Mouse (Mus musculus): ENCODE data around the gene Angel2. TPM values are rescaled to one million over a fixed set of nuclear protein-coding genes. Genes with fewer than 3 reads are reported as not detected.

Gene Angel2
- total RNA-seq, 2 experiments from 2014 or later = 37.0 to 39.8 TPM

DNA sequence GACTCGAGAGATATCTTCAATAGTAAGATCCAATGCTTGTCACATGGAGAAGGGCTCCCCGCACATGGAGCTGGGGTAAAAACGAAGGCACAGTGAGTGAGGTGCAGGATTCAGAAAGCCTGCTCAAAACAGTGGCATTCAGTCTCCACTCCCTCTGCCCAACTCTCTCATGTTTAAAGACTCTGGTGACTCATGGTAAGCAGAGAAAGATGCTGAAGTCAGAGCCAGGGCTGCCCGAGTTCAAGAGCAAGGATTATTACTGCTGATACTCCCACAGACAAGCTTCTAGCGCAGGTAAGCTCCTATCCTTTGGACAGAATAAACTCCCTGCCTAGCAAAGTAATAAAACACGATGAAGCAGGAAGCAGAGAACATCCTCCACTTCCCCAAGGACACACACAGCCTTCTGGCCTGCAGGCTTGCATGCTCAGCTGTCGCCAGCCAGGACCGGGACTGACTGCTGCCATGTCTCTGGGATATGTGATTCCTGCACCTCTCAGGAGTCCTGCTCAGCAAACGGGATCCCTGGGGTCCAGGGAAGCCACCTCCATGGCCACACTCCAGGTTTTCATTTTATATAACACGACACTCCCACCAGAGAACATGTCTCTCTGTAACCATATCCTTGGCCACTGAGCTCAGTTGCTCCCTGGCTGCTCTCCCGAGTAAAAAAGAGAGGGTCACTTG is 52.1 kb downstream of the Angel2 start:
- ATAC-seq (replicated peaks; ENCODE audit: low FRiP score, low TSS enrichment, poor library complexity, severe bottlenecking) = no peak

DNA sequence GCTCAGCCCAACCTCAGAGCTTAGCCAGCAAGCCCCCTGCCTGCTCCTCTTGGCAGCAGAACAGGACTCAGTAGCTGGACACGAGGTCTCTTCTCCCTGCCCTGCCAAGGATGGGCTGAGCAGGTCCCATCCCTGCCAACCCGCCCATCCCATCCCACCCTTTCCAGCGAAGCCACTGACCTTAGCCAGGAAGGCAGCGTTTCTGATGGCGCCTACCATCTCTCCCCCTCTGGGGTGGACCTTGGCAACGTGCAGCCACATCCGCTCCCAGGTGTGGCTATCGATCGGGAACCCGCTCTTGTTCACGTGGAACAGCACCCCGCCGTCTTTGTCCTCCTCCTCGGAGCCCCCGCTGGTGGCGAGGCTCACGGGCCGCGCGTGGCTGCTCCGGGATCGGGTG is 53.1 kb downstream of the Angel2 start:
- no peak for ATAC-seq (replicated peaks; ENCODE audit: low FRiP score, low TSS enrichment, poor library complexity, severe bottlenecking)

DNA sequence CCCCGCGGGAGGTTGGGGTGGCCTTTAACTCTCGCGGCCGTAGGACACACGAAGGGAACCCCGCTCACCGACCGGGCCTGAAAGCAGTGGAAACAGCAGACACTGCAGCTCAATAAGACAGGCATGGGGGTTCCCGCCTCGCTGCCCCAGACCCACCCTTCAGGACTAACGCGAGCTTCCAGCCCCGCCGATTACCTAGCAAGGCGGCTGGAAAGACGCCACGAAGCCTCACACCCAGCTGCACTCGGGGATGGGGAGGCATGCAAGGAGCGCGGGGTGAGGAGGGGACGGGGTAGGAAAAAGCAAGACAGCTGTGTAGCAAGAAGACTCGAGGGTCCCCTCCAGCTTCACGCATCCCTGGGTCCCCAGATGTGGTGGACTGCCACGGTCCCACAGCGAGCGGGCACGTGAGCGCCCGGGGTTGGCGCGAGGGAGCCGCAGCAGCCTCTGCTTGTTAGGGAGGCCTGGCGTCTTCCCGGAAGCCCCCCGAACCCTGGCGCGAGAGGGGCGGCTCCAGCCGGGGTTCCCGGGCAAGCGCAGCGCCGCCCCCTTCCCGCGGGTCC is 53.7 kb downstream of the Angel2 start:
- peak; percentile 20; the same call in 1 of the 2 replicates for ATAC-seq (replicated peaks; ENCODE audit: low FRiP score, low TSS enrichment, poor library complexity, severe bottlenecking)

DNA sequence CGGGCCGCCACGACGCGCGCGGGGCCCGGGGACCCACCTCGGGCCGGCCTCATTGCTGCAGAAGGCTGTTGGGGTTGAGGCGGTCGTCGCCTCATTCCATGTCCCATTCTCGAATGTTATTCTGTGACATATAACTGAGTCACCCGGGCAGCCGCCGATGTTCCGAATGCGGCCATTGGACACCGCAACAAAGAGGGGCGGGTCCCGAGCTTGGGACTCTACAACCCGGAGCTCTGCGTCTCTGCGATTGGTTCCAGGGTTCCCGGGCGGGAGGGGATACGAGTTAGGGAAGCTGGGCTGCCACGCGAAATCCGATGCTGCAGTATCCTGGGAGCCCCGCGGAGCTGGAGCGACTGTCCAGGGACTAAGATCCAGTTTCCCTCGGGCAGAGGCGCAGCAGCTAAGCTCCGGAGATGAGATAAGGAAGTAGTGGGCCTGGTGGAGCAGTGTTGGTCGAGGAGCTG is 54.2 kb downstream of the Angel2 start, which contains the start of gene Vash2:
Gene Vash2, minus strand, starts transcription at position 197 of the 464 bp plus-strand sequence.
- ATAC-seq (replicated peaks; ENCODE audit: low FRiP score, low TSS enrichment, poor library complexity, severe bottlenecking) = peak; percentile 74

DNA sequence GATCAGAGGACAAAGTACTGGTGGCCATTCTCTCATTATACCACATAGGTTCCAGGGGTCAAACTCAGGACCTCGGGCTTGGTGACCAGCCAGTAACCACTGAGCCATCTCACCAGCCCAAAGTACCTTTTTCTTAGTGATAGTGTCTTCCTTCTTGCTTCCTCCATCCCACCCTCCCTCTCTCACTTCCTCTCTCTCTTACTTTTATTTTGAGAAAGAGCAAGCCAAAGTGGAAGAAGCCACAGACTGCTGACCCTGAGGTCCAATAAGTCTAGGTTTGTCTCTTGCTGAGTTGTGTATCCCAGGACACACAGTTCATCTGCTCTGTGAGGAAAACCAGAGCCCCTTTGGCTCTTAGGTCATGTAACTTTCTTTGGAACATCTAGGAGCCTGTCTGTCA is 55.6 kb downstream of the Angel2 start:
- no peak for ATAC-seq (replicated peaks; ENCODE audit: low FRiP score, low TSS enrichment, poor library complexity, severe bottlenecking)

DNA sequence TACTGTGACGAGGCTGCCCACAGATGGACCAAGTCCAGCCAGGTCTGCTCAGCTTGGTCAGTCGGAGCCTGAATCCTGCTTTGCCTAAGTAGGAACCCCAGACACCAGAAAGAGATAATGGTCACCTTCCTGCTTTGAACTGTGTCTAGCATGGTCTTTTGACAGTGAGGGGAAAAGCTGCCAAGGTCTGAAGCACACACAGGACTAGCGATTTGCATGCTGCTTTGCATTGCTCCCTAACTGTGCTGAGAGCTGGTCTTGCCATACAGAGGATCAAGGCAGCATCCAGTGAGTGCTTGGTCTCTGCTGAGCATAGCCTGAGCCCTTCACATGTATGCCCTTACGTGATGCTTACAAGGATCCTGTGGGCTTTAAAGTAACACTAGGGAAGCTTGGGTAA is 56.5 kb downstream of the Angel2 start:
- no peak for ATAC-seq (replicated peaks; ENCODE audit: low FRiP score, low TSS enrichment, poor library complexity, severe bottlenecking)

DNA sequence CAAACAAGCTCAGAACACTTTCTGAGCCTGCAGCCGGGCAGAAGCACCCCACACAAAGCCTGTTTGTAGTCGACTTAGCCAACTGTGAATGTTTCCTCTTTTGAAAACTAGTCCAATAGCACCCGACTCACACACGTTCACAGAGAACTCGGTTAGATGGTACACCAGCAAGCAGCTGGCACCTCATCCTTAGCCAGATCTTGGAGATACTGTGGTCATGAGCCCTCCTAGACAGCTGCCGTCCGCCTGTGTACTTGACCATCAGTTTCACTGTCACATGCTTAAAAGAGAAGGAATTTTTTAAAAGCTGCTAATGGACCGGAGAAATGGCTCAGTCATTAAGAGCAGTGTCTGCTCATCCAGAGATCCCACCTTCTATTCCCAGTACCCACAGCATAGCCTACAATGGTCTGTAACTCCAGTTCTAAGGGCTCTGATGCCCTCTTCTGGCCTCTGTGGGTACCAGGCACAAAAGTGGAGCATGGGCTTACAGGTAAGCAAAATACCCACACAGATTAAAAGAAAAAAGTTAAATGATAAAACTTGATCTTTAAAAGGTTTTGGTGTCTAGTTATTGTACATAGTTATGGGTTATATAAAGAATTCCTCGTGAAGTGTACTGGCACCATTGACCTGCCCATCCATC is 64.6 kb downstream of the Angel2 start:
- 0 out of 2 replicates have a peak, but pooled peaks have one; percentile 55 for ATAC-seq (replicated peaks; ENCODE audit: low FRiP score, low TSS enrichment, poor library complexity, severe bottlenecking)

DNA sequence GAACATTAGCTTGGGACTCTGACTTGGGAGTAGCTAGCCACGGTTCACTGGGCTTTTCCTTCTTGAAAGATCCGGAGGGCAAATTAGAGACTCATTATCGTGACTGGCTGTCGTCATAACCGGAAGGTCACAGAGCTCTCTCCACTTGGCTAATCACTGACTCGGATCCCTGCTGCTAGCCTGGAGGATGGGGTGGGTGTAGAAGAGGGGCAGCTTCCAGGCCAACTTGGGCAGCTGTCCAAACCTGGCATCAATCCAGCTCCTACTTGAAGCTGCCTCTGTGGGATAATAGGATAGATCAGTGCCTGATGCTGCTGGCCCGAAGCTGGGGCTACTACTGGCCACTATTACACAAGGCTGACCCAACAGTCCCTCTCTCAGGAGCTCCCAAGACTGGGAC is 70.6 kb downstream of the Angel2 start:
- no peak for ATAC-seq (replicated peaks; ENCODE audit: low FRiP score, low TSS enrichment, poor library complexity, severe bottlenecking)

DNA sequence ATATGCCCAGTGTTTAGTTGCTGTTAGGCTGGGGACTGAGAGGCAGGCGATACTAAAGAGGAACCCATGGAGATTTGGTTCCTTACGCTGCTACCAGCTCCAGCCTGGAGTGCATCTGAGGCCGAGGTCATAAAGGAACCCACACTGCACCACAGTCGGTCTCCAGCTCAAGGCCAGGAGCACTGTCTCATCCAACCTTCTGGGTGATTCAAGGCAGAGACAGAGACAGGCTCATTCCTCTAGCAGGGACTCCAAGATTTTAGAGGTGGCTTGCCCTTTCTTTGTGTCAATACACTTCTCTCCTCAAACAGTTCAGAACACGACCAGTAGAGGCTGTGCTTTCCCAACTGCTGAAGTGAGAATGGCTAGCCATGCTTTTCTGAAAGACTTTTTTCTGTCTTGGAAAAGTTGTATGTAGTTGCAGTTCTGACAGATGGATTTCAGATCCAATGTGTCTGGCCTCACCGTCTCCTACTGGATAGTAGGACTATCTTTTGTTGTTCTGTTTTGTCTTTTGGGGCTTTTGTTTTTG is 71.5 kb downstream of the Angel2 start:
- ATAC-seq (replicated peaks; ENCODE audit: low FRiP score, low TSS enrichment, poor library complexity, severe bottlenecking) = no peak

Other genes starting within 250 kb of the Angel2 start
- 10.3 and 20.0 TPM in 2 replicates for gene Rps6kc1, start 13.3 kb upstream of the Angel2 start, total RNA-seq (2014; fragmentation: Nextera tagmentation)
- 17.3 and 22.1 TPM in 2 replicates for gene Rps6kc1, start 13.3 kb upstream of the Angel2 start, total RNA-seq (2017)
- gene Vash2, start 54.2 kb downstream of the Angel2 start, total RNA-seq (2014; fragmentation: Nextera tagmentation) = not detected in 2 replicates
- gene Vash2, start 54.2 kb downstream of the Angel2 start, total RNA-seq (2017) = not detected in 2 replicates
- 28.5 and 30.6 TPM in 2 replicates for gene Flvcr1, start 101.0 kb downstream of the Angel2 start, total RNA-seq (2014; fragmentation: Nextera tagmentation)
- gene Flvcr1, start 101.0 kb downstream of the Angel2 start, total RNA-seq (2017) = 28.2 and 30.3 TPM in 2 replicates
- not detected in 2 replicates for gene Spata45, start 111.5 kb downstream of the Angel2 start, total RNA-seq (2014; fragmentation: Nextera tagmentation)
- not detected in 2 replicates for gene Spata45, start 111.5 kb downstream of the Angel2 start, total RNA-seq (2017)
- gene Tatdn3, start 137.8 kb downstream of the Angel2 start, total RNA-seq (2014; fragmentation: Nextera tagmentation) = 20.1 and 23.3 TPM in 2 replicates
- gene Tatdn3, start 137.8 kb downstream of the Angel2 start, total RNA-seq (2017) = 23.3 and 33.6 TPM in 2 replicates
- gene Nsl1, start 137.9 kb downstream of the Angel2 start, total RNA-seq (2014; fragmentation: Nextera tagmentation) = 17.2 and 20.8 TPM in 2 replicates
- gene Nsl1, start 137.9 kb downstream of the Angel2 start, total RNA-seq (2017) = 14.8 and 18.4 TPM in 2 replicates
- gene Batf3, start 172.7 kb downstream of the Angel2 start, total RNA-seq (2014; fragmentation: Nextera tagmentation) = not detected in 2 replicates
- 0.34 TPM in 1 of 2 replicates, not detected in the other for gene Batf3, start 172.7 kb downstream of the Angel2 start, total RNA-seq (2017)
- not detected in 2 replicates for gene Fam71a, start 239.7 kb downstream of the Angel2 start, total RNA-seq (2014; fragmentation: Nextera tagmentation)
- gene Fam71a, start 239.7 kb downstream of the Angel2 start, total RNA-seq (2017) = 0.11 and 0.42 TPM in 2 replicates

Measured in megakaryocyte-erythroid progenitor cell, adult 5-6 weeks (primary cell).